Mouse (Mus musculus): ENCODE measurements at regions not wholly inside any gene's neighbourhood (a gene's known extent, or its start where the extent isn't known, plus 50 kb on each side); places are given as distances from the start of the nearest gene placed in this dataset.

GRCm38 (mm10) chr5:77809844-77810243 is 402.0 kb upstream of the Igfbp7 start:
- DNase-seq (no peak), ATAC-seq (ENCODE audit: insufficient read depth) (no peak)
- no peak overlapping the region for H3K9ac ChIP-seq
- H3K27me3 ChIP-seq (ENCODE audit: insufficient read depth, low read length), result no peaks in the 10 kb centered on the region
- no peak for TF ChIP-seq CTCF (IDR thresholded peaks at IDR 0.05; ENCODE audit: low read depth)
- no peak overlapping the region for H3K27ac ChIP-seq (ENCODE audit: low read depth)
- 74% methylated on average over 6 of the region's 6 CpGs for WGBS
- no peaks in the 10 kb centered on the region for H3K9me3 ChIP-seq (ENCODE audit: low read depth, low read length)
- H3K4me2 ChIP-seq, result no peak overlapping the region
- H3K4me1 ChIP-seq (ENCODE audit: insufficient read depth), result no peaks in the 10 kb centered on the region
- no peaks in the 10 kb centered on the region for H3K36me3 ChIP-seq (ENCODE audit: insufficient read depth)
- no peak overlapping the region for H3K4me3 ChIP-seq (ENCODE audit: low read depth, low read length)

GRCm38 (mm10) chr5:77807726-77808125 is 399.9 kb upstream of the Igfbp7 start:
- Histone ChIP-seq H3K4me3 (ENCODE audit: low read depth, low read length) (no peak overlapping the region), H3K36me3 (ENCODE audit: insufficient read depth) (no peaks in the 10 kb centered on the region), H3K4me2 (no peak overlapping the region), H3K9ac (no peak overlapping the region), H3K27me3 (ENCODE audit: insufficient read depth, low read length) (no peaks in the 10 kb centered on the region), H3K9me3 (ENCODE audit: low read depth, low read length) (no peaks in the 10 kb centered on the region), H3K27ac (ENCODE audit: low read depth) (no peak overlapping the region), H3K4me1 (ENCODE audit: insufficient read depth) (no peaks in the 10 kb centered on the region)
- peak; percentile 72; the same call in 1 of the 2 replicates for ATAC-seq (ENCODE audit: insufficient read depth)
- TF ChIP-seq CTCF (IDR thresholded peaks at IDR 0.05; ENCODE audit: low read depth), result peak; percentile 86
- 27% methylated on average over 3 of the region's 3 CpGs for WGBS
- DNase-seq, result peak; percentile 88

DNA sequence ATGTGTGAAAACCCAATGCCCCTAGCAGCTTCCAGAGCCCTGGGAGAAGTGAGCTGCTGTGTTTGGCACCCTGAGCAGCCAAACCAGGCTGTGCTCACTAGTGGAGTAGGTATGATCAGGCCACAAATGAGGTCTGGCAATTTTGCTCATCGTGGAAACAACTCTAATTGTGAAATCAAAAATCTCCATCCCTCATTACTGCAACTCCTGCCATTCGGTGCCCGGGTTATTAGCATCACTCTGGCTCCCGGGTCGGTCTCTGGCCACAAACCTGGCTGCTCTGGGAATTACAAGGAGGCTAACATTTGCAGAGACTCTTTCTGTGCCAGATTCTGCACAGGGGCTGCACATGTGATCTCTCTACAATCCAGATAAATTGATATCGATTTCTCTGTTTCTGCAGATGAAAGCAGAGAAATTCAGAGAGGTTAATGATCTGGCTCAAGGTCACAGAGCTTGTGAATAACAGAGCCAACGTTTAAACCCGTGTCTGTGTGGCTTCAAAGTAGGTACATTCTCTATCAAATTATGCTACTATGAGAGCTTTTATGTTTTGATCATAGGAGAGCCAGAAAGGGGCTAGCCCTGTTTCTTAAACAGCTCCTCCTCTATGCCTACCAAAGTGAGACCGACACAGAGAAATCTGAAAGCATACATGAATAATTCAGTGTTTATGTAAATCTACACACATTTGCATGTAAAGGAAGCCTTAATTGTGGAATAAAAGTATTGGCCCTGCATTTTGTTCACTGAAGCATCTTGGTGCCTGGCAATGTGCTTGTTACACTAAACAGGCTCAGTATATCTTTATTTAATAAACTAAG is 398.7 kb upstream of the Igfbp7 start:
- DNase-seq (no peak), ATAC-seq (ENCODE audit: insufficient read depth) (no peak)
- Histone ChIP-seq H3K27ac (ENCODE audit: low read depth) (no peak overlapping the region), H3K4me2 (no peak overlapping the region), H3K9me3 (ENCODE audit: low read depth, low read length) (no peaks in the 10 kb centered on the region), H3K36me3 (ENCODE audit: insufficient read depth) (no peaks in the 10 kb centered on the region), H3K27me3 (ENCODE audit: insufficient read depth, low read length) (no peaks in the 10 kb centered on the region), H3K4me3 (ENCODE audit: low read depth, low read length) (no peak overlapping the region), H3K9ac (no peak overlapping the region), H3K4me1 (ENCODE audit: insufficient read depth) (no peaks in the 10 kb centered on the region)
- WGBS, result 63% methylated on average over 9 of the region's 9 CpGs
- TF ChIP-seq CTCF (IDR thresholded peaks at IDR 0.05; ENCODE audit: low read depth), result no peak

DNA sequence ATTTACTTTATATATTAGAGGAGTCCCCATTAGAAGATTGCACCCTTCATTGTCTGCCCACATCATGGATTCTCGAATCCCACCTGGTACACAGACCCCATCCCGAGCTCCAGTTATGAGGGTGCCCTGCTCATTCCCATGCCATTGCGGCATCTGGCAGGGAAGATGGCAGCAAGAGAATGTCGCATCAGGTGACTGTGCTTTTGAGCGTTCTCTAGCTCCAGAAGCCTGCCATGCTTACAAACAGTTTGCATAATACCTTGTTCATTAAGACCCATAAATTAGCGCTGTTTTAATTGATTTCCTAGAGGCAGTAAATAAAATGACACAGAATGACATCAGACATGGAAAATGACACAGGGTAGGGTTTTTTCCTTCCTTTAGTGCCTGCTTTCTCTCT is 398.0 kb upstream of the Igfbp7 start:
- no peaks in the 10 kb centered on the region for H3K36me3 ChIP-seq (ENCODE audit: insufficient read depth)
- no peak for TF ChIP-seq CTCF (IDR thresholded peaks at IDR 0.05; ENCODE audit: low read depth)
- no peak overlapping the region for H3K27ac ChIP-seq (ENCODE audit: low read depth)
- ATAC-seq (ENCODE audit: insufficient read depth), result no peak
- 86% methylated on average over 6 of the region's 6 CpGs for WGBS
- DNase-seq, result no peak
- H3K9me3 ChIP-seq (ENCODE audit: low read depth, low read length), result no peaks in the 10 kb centered on the region
- no peaks in the 10 kb centered on the region for H3K4me1 ChIP-seq (ENCODE audit: insufficient read depth)
- no peak overlapping the region for H3K9ac ChIP-seq
- no peak overlapping the region for H3K4me2 ChIP-seq
- no peaks in the 10 kb centered on the region for H3K27me3 ChIP-seq (ENCODE audit: insufficient read depth, low read length)
- no peak overlapping the region for H3K4me3 ChIP-seq (ENCODE audit: low read depth, low read length)

GRCm38 (mm10) chr5:77805303-77805702 is 397.5 kb upstream of the Igfbp7 start:
- no peak overlapping the region for H3K4me2 ChIP-seq
- WGBS, result 68% methylated on average over 1 of the region's 1 CpGs
- H3K9ac ChIP-seq, result no peak overlapping the region
- no peak overlapping the region for H3K4me3 ChIP-seq (ENCODE audit: low read depth, low read length)
- H3K27ac ChIP-seq (ENCODE audit: low read depth), result no peak overlapping the region
- no peaks in the 10 kb centered on the region for H3K4me1 ChIP-seq (ENCODE audit: insufficient read depth)
- no peaks in the 10 kb centered on the region for H3K9me3 ChIP-seq (ENCODE audit: low read depth, low read length)
- ATAC-seq (ENCODE audit: insufficient read depth), result no peak
- DNase-seq, result no peak
- no peak for TF ChIP-seq CTCF (IDR thresholded peaks at IDR 0.05; ENCODE audit: low read depth)
- no peaks in the 10 kb centered on the region for H3K27me3 ChIP-seq (ENCODE audit: insufficient read depth, low read length)
- H3K36me3 ChIP-seq (ENCODE audit: insufficient read depth), result no peaks in the 10 kb centered on the region

- no peak overlapping the region for H3K9ac ChIP-seq
- peak; percentile 21; the same call in 1 of the 2 replicates for ATAC-seq (ENCODE audit: insufficient read depth)
- no peak for DNase-seq
These were observed 396.3 kb upstream of the Igfbp7 start for GRCm38 (mm10) chr5:77804113-77804512.

GRCm38 (mm10) chr5:77803562-77803961 is 395.7 kb upstream of the Igfbp7 start:
- H3K9ac ChIP-seq, result no peak overlapping the region

More at GRCm38 (mm10) chr5:77804113-77804512, 396.3 kb upstream of the Igfbp7 start:
- peak overlapping the region; percentile 35; the same call in 1 of the 2 replicates for H3K4me2 ChIP-seq
- no peaks in the 10 kb centered on the region for H3K36me3 ChIP-seq (ENCODE audit: insufficient read depth)
- no peaks in the 10 kb centered on the region for H3K4me1 ChIP-seq (ENCODE audit: insufficient read depth)
- no peaks in the 10 kb centered on the region for H3K9me3 ChIP-seq (ENCODE audit: low read depth, low read length)
- H3K27me3 ChIP-seq (ENCODE audit: insufficient read depth, low read length), result no peaks in the 10 kb centered on the region
- no peak overlapping the region for H3K4me3 ChIP-seq (ENCODE audit: low read depth, low read length)
- TF ChIP-seq CTCF (IDR thresholded peaks at IDR 0.05; ENCODE audit: low read depth), result no peak
- no peak overlapping the region for H3K27ac ChIP-seq (ENCODE audit: low read depth)
- WGBS, result 60% methylated on average over 9 of the region's 9 CpGs

More at GRCm38 (mm10) chr5:77803562-77803961, 395.7 kb upstream of the Igfbp7 start:
- no peaks in the 10 kb centered on the region for H3K4me1 ChIP-seq (ENCODE audit: insufficient read depth)
- H3K9me3 ChIP-seq (ENCODE audit: low read depth, low read length), result no peaks in the 10 kb centered on the region
- H3K4me3 ChIP-seq (ENCODE audit: low read depth, low read length), result no peak overlapping the region
- peak; percentile 79 for DNase-seq
- peak; percentile 83 for TF ChIP-seq CTCF (IDR thresholded peaks at IDR 0.05; ENCODE audit: low read depth)
- no peak for ATAC-seq (ENCODE audit: insufficient read depth)
- no peaks in the 10 kb centered on the region; the same call in 1 of the 2 replicates for H3K27me3 ChIP-seq (ENCODE audit: insufficient read depth, low read length)
- H3K36me3 ChIP-seq (ENCODE audit: insufficient read depth), result no peaks in the 10 kb centered on the region
- 41% methylated on average over 6 of the region's 6 CpGs for WGBS
- no peak overlapping the region for H3K27ac ChIP-seq (ENCODE audit: low read depth)
- peak overlapping the region; percentile 35 for H3K4me2 ChIP-seq
